Mouse (Mus musculus) forebrain, embryonic 15.5 days (tissue): Measurements from ENCODE around the gene Sdad1. TPM values are rescaled to one million over a fixed set of nuclear protein-coding genes. Genes with fewer than 3 reads are reported as not detected.

Experiments
- ATAC-seq: fragments of 200-750 bp; cut with Nextera tagmentation; replicated peaks from 2 replicates; pipeline ENCODE4 v1.8.0; 2017; ENCODE audit warnings: mild to moderate bottlenecking, moderate TSS enrichment, moderate library complexity
- H3K27ac ChIP-seq: fragments of 300-500 bp; sonication (generic); replicated peaks from 2 replicates; pipeline ENCODE4 v1.5.1; 2015; ENCODE audit warnings: mild to moderate bottlenecking, inconsistent platforms
- H3K27me3 ChIP-seq: fragments of 300-500 bp; sonication (generic); 2 replicates; pipeline ENCODE4 v1.6.1; 2015; ENCODE audit warnings: inconsistent platforms
- H3K36me3 ChIP-seq: fragments of 300-500 bp; sonication (generic); 2 replicates; pipeline ENCODE4 v1.6.1; 2015; ENCODE audit warnings: mild to moderate bottlenecking, inconsistent platforms
- H3K4me1 ChIP-seq: fragments of 300-500 bp; sonication (generic); 2 replicates; pipeline ENCODE4 v1.6.1; 2015; ENCODE audit warnings: inconsistent platforms
- H3K4me2 ChIP-seq: fragments of 300-500 bp; sonication (generic); replicated peaks from 2 replicates; pipeline ENCODE4 v1.6.1; 2015; ENCODE audit warnings: mild to moderate bottlenecking, inconsistent platforms
- H3K4me3 ChIP-seq: fragments of 300-500 bp; sonication (generic); 2 replicates; pipeline ENCODE4 v1.5.1; 2015; ENCODE audit warnings: mild to moderate bottlenecking, inconsistent platforms
- H3K9ac ChIP-seq: fragments of 300-500 bp; sonication (generic); replicated peaks from 2 replicates; pipeline ENCODE4 v1.6.1; 2015; ENCODE audit warnings: mild to moderate bottlenecking, inconsistent platforms
- H3K9me3 ChIP-seq: fragments of 300-500 bp; sonication (generic); 2 replicates; pipeline ENCODE4 v1.6.1; 2016; ENCODE audit warnings: inconsistent platforms
- WGBS: fragments of 180-500 bp; shearing (Covaris S2); methylation state at CpG from one replicate; pipeline ENCODE4 v1.1.7; 2015; ENCODE audit warnings: mixed read lengths; 5-methylcytosine and 5-hydroxymethylcytosine counted together
- polyA plus RNA-seq: library from polyadenylated mRNA; unstranded; fragments of >200 nt; fragmentation: Nextera tagmentation; extraction: Ambion mirVana; gene quantifications from 2 replicates; pipeline ENCODE4 v1.2.1, GENCODE M21; 2015

The Sdad1 gene
- polyA plus RNA-seq, 1 experiment from 2014 or later = 32.3 TPM

DNA sequence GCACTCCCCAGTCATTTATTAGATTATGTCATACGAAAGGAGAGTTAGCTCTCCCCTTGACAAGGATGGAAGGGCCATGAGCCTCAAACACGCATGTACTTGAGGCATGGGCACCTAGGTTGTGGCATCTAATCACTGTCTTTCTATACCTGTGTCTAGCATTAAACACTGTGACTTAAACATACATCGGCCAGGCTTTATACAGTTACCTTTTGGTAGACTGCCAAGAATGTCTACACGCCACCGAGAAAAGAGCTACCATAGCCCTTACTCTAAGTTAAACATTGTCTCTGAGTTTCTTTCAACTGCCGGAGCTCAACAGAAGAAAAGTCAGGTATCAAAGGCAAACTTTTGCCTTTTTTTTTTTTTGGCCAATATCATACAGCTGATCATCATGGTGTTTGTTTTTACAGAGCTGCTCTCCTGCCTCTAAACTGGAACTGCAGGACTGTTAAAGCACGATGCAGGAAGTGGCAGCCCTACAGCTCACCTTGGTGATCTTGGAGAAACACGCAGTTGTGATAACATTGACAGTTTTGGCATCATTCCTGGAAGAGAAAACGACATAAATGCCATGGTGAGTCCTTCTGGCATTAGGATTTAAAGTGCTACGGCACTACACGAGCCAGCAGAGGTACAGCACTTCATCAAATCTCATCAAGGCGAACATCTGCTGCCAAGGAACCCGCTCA lies 8.0 kb downstream of the Sdad1 start:
- no peak overlapping the region for H3K4me3 ChIP-seq
- no peaks in the 10 kb centered on the region for H3K4me1 ChIP-seq
- no peak overlapping the region for H3K4me2 ChIP-seq
- no peaks in the 10 kb centered on the region for H3K27me3 ChIP-seq
- no peak overlapping the region for H3K27ac ChIP-seq
- ATAC-seq = no peak
- H3K9ac ChIP-seq = no peak overlapping the region
- H3K36me3 ChIP-seq = peaks cover 72% of the 10 kb centered on the region
- 86% methylated on average over 13 of the region's 13 CpGs for WGBS
- no peaks in the 10 kb centered on the region for H3K9me3 ChIP-seq

- Histone ChIP-seq H3K9ac (no peak overlapping the region), H3K9me3 (no peaks in the 10 kb centered on the region), H3K27me3 (no peaks in the 10 kb centered on the region), H3K4me3 (no peak overlapping the region), H3K4me1 (no peaks in the 10 kb centered on the region), H3K36me3 (peaks cover 73% of the 10 kb centered on the region), H3K4me2 (no peak overlapping the region), H3K27ac (no peak overlapping the region)
- 96% methylated on average over 2 of the region's 2 CpGs for WGBS
- no peak for ATAC-seq
These were observed 15.8 kb downstream of the Sdad1 start for GRCm38 (mm10) chr5:92294525-92294924.

GRCm38 (mm10) chr5:92291652-92292414 lies 18.4 kb downstream of the Sdad1 start:
- Histone ChIP-seq H3K36me3 (peaks cover 82% of the 10 kb centered on the region), H3K27ac (no peak overlapping the region), H3K4me1 (no peaks in the 10 kb centered on the region), H3K9ac (no peak overlapping the region), H3K9me3 (no peaks in the 10 kb centered on the region), H3K4me2 (no peak overlapping the region), H3K27me3 (no peaks in the 10 kb centered on the region), H3K4me3 (no peak overlapping the region)
- no peak for ATAC-seq
- 93% methylated on average over 6 of the region's 6 CpGs for WGBS

- WGBS = 83% methylated on average over 6 of the region's 6 CpGs
- H3K4me2 ChIP-seq = no peak overlapping the region
- no peaks in the 10 kb centered on the region for H3K27me3 ChIP-seq
- H3K4me1 ChIP-seq = no peaks in the 10 kb centered on the region
- H3K36me3 ChIP-seq = peaks cover 65% of the 10 kb centered on the region
- ATAC-seq = no peak
- no peaks in the 10 kb centered on the region for H3K9me3 ChIP-seq
- no peak overlapping the region for H3K4me3 ChIP-seq
- H3K9ac ChIP-seq = no peak overlapping the region
- H3K27ac ChIP-seq = no peak overlapping the region
These were observed 22.4 kb downstream of the Sdad1 start for GRCm38 (mm10) chr5:92287840-92288239.

DNA sequence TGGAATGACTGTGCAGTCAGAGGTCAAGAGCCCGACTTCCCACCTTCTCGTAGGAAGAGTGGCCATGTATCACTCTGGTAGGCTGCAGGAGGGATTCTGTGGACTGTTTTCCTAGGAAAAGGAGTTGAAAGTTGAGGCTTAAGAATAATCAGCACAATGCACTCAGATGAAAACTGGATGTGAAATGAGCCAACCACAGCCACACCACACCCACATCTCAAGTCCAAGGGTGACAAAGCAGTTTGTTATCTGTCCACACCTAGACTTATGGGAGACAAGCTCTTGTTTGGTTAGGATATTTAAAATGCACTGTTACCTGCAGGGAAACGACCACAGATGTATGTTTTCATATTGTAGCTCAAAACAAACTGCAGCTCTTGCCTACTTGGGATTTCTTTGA lies 27.2 kb downstream of the Sdad1 start:
- ATAC-seq = no peak
- Histone ChIP-seq H3K9ac (no peak overlapping the region), H3K27ac (no peak overlapping the region), H3K36me3 (peaks cover 28% of the 10 kb centered on the region), H3K4me2 (no peak overlapping the region), H3K4me1 (no peaks in the 10 kb centered on the region; the same call in 1 of the 2 replicates), H3K4me3 (no peak overlapping the region), H3K27me3 (no peaks in the 10 kb centered on the region), H3K9me3 (no peaks in the 10 kb centered on the region)
- whole genome bisulfite sequencing = 83% methylated on average over 3 of the region's 3 CpGs

GRCm38 (mm10) chr5:92282571-92282970 lies 27.7 kb downstream of the Sdad1 start:
- Histone ChIP-seq H3K9me3 (no peaks in the 10 kb centered on the region), H3K4me2 (no peak overlapping the region), H3K9ac (no peak overlapping the region), H3K27me3 (no peaks in the 10 kb centered on the region), H3K4me3 (no peak overlapping the region), H3K27ac (no peak overlapping the region), H3K36me3 (peaks cover 23% of the 10 kb centered on the region), H3K4me1 (peaks cover 2% of the 10 kb centered on the region; the same call in 1 of the 2 replicates)
- no peak for ATAC-seq
- 75% methylated on average over 4 of the region's 4 CpGs for WGBS

DNA sequence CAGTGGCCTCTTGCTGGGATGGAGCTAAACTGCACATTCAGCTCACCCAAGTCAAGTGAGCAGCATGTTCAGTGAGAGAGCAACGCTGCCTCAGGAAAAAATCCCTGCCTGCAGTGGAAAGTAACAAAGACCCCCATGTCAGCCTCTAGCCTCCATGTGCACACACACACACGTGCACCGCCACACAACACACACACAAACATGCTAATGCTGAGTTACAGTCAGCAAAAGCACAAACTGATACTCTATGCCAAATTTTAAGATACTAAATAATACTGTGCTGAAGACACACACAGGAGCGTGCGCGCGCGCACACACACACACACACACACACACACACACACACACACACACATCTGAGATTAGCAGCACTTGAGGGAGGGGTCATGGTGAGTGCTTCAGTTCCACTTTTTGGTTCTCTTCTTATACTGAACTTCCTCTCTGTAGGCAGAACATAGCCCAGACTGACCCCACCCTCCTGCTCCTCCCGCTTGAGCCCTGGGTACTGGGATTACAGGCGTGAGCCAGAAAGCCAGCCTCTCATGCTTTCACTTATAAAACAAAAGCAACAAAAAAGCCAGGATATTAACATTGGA lies 31.2 kb downstream of the Sdad1 start:
- no peaks in the 10 kb centered on the region for H3K27me3 ChIP-seq
- no peak for ATAC-seq
- WGBS = 85% methylated on average over 10 of the region's 10 CpGs
- no peak overlapping the region for H3K9ac ChIP-seq
- H3K9me3 ChIP-seq = no peaks in the 10 kb centered on the region
- no peak overlapping the region for H3K27ac ChIP-seq
- H3K36me3 ChIP-seq = no peaks in the 10 kb centered on the region
- H3K4me3 ChIP-seq = no peak overlapping the region
- no peak overlapping the region for H3K4me2 ChIP-seq
- H3K4me1 ChIP-seq = peaks cover 6% of the 10 kb centered on the region; the same call in 1 of the 2 replicates

GRCm38 (mm10) chr5:92277437-92278394 lies 32.6 kb downstream of the Sdad1 start, which contains the start of gene Naaa:
Naaa (minus strand) TSS chr5:92278170.
- no peaks in the 10 kb centered on the region for H3K36me3 ChIP-seq
- H3K27me3 ChIP-seq = no peaks in the 10 kb centered on the region
- H3K4me3 ChIP-seq = peak within 1 kb of the TSS; percentile 74
- H3K4me1 ChIP-seq = peaks cover 6% of the 10 kb centered on the region; the same call in 1 of the 2 replicates
- peak within 1 kb of the TSS; percentile 98 for H3K4me2 ChIP-seq
- WGBS = 3% methylated on average over 54 of the region's 54 CpGs
- H3K27ac ChIP-seq = no peak within 1 kb of the TSS
- H3K9me3 ChIP-seq = no peaks in the 10 kb centered on the region
- ATAC-seq = peak; percentile 90
- peak within 1 kb of the TSS; percentile 55 for H3K9ac ChIP-seq

GRCm38 (mm10) chr5:92270496-92270895 lies 39.8 kb downstream of the Sdad1 start:
- 87% methylated on average over 7 of the region's 7 CpGs for WGBS
- no peak for ATAC-seq
- H3K9me3 ChIP-seq = no peaks in the 10 kb centered on the region

DNA sequence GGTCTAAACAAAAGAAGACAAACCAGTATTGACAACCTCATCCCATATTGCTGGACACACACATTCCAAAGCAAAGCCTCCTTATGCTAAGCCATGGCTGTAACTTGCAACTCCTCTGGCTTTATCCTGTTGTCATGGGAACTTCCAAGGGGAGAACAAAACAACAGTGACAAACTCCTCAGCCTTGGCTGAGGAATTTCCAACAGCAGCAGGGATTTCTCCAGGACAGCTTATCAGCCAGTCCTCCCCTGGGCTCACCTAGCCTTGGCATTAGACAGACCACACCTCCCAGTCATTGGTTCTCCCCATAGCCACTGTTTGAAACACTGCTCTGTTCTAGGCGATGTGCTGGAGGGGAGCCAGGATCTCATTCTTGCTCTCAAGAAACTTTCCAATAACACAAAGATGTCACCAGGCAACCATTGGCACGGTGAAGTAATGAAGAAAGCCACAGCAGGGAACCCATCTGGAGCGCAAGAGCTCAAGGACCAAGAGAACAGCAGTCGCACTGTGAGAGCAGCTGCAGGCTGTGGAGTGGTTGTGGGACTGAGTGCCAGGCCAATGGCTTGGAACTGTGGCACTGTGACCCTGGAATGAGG lies 46.4 kb downstream of the Sdad1 start:
- 5% methylated on average over 4 of the region's 4 CpGs for WGBS
- no peaks in the 10 kb centered on the region for H3K9me3 ChIP-seq
- H3K4me3 ChIP-seq = no peak overlapping the region
- H3K27me3 ChIP-seq = no peaks in the 10 kb centered on the region
- peak overlapping the region; percentile 49; the same call in 1 of the 2 replicates for H3K27ac ChIP-seq
- H3K36me3 ChIP-seq = no peaks in the 10 kb centered on the region
- peak; percentile 92 for ATAC-seq
- no peak overlapping the region for H3K9ac ChIP-seq
- H3K4me2 ChIP-seq = no peak overlapping the region
- H3K4me1 ChIP-seq = peaks cover 12% of the 10 kb centered on the region

More at GRCm38 (mm10) chr5:92270496-92270895, 39.8 kb downstream of the Sdad1 start:
- H3K27ac ChIP-seq = no peak overlapping the region
- no peaks in the 10 kb centered on the region for H3K27me3 ChIP-seq
- no peak overlapping the region for H3K4me2 ChIP-seq
- H3K36me3 ChIP-seq = no peaks in the 10 kb centered on the region
- H3K4me3 ChIP-seq = no peak overlapping the region
- no peaks in the 10 kb centered on the region for H3K4me1 ChIP-seq
- no peak overlapping the region for H3K9ac ChIP-seq

GRCm38 (mm10) chr5:92262646-92263045 lies 47.6 kb downstream of the Sdad1 start:
- Histone ChIP-seq H3K4me1 (peaks cover 12% of the 10 kb centered on the region), H3K4me3 (no peak overlapping the region), H3K27me3 (no peaks in the 10 kb centered on the region), H3K4me2 (no peak overlapping the region), H3K27ac (no peak overlapping the region), H3K9me3 (no peaks in the 10 kb centered on the region), H3K9ac (no peak overlapping the region), H3K36me3 (no peaks in the 10 kb centered on the region)
- 92% methylated on average over 8 of the region's 8 CpGs for WGBS
- ATAC-seq = no peak
